Mouse (Mus musculus) ovary, adult 18-20 months (tissue): Measurements from ENCODE around the gene Meioc.

ENCODE experiments used
- DNase-seq: peaks from one replicate; pipeline ENCODE4 v3.0.0; 2022; ENCODE audit warnings: low spot score, mixed read lengths

Gene Meioc

DNA sequence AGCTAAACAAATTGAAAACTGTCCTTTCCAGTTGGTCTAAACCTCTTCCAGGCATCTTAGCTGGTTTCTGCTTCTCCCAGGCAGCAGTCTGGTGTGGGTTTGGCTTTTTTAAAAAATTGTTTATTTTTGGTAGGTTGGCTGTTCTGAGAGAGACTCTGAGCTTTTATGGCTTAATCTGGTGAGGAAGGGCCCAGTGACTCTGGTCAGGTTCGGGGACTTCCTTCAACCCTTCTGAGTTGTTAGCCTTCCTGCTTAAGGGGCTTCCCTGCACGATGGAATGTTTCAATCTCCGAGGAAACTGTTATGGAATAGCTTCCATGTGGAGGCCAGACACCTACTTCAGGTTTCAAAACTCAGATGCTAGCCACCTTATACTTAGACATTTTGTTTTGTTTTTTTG lies at the start of gene Meioc:
TSS of gene Meioc (plus strand) at position 301 of the 400 bp plus-strand sequence.
- no peak for DNase-seq

DNA sequence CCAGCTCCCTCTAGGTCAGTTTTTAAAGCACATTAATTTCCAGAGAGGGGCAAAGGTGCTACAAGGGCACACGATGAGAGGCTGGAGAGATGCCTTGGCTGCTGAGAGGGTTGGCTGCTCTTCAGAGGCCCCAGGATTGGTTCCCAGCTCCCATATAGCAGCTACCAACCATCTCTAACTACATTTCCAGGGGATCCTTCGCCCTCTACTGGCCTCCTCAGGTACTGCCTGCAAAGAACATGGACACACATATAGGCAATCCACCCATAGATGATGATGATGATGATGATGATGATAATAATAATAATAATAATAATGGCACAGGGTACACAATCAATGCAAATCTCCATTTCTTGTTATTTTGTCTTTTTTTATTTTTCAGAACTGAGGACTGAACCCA lies 44.1 kb upstream of the Meioc start:
- no peak for DNase-seq

DNA sequence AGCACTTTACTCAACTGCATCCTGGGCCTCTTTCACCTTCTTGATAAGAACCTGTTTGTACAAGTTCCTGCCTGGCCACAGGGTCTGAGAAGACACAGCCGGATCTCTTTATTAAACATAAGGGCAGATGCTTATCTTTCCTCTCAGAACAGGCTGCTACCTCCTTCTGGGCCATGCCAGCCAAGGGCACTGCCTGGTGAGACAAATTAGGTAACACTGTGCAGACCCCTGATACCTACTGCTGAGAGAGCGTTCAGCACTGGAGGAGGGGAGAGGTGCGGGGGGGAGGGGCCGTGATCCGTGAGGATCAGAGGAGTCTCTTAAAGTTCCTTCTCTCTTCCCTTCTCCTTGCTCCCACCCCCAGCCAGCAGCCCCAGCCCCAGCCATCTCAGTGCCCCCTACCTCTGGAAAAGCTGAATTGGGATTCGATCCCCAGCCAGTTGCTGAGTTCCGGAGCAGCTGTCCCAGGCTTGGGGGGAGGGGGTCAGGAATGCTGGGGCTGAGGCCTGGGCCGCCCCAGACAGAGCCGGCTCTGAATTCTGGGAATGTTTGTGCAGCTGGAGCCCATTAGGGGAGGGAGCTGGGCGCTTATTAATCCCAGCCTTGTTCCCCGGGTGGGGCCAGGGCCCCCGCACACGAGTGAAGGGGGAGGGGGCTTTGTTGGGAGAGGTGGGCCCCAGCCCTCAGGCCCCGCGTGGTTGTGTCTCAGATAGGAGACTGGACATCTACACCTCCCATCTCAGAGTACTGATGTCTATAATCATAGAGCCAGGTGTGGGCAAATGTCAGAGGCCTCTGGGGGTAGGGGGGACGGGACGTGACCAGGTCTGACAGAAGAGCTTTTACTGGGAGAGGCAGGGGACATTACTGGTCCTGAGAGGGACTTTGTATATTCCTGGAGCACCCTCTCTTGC lies 39.4 kb upstream of the Meioc start:
- no peak for DNase-seq

DNA sequence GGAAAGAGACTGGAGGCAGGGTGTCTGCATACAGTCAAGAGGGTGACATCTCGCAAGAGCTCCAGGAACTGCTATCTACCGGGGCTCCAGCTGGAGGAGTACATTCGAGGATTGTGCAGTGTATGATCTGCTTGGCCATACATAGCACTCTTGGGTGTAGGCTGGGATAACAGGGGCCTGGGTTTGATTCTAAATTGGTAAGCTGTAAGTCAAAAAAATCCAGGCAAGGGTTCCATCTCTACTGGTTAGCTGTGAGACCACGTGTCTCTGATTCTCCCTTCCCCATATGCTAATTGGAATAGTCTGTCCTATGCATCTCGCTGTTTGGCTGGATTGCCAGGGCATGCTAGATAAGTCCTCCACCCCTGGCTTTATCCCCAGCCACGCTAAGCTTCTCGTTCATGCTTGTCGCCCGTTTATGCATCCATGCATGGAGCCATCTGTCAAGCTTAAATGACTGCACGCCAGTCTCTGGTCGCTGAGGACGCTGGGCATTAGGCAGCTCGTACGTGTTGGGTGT lies 38.6 kb upstream of the Meioc start:
- no peak for DNase-seq

DNA sequence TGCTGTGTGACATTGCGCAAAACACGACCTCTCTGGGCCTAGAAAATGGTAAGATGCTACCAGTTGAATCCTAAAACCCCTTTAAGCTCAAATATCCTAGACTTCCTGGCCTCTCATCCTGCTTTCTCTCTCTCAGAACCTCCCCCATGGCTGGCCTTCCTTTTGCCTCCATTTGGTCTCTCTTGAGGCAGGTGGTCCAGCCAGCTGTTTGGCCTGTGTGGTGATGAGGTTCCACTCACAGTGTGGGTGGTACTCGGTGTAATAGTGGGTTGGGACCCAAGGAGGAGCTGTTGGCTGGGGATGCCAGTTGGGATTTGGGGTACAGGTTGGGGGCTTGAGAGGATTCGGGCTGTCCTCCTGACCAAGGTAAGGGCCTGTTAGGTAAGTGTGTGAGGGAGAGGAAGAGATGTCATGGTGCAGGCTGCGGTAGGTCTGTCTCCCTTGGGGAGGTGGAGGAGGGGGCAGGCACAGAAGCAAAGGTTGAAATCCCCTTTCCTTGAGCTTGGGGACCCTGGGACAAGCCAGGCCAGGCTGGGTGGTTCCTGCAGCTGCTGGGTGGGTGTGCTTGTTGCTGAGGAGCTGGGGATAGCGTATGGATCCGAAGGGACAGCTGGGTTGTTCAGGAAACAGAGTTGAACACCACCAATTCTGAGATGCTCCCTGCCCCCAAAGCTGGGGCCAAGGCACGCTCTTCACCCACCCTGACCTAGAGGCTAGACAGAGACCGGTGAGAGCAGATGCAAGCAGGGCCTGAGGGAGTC lies 36.2 kb upstream of the Meioc start:
- no peak for DNase-seq

DNA sequence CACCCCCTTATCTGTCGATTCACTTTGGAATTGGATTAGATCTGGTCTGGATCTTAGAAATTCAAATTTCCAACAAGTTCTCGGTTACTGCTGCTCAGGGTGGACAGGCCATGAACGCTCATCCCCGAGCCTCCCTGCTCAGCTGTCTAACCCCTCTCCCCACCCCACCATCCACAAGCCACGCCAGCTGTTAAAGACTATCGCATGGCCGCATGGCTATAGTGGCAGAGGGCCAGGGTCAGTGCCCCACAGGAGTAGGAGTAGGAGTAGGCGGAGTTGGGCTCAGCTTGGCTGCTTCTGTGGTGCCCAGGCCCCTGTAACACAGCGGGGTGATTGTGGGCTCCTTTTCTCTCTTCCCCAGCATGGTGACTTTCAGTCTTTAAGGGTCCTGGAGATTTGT lies 35.0 kb upstream of the Meioc start:
- no peak for DNase-seq

DNA sequence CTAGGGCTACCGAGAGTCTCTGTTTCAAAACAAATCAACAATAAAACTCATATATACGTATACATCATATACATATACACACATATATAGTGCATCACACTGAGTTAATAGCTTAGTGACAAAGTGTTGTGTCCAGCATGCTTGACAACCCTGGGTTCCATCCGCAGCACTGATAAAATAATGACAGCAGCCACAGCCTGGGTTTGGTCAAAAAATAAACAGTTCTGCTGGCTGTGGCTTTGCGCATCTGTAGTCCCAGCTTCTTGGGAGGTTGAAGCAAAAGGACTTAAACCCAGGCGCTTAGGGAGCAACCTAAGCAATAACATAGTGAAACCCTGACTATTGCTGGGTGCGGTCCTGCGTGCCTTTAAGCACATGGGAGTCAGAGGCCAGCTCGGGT lies 34.1 kb upstream of the Meioc start:
- no peak for DNase-seq

DNA sequence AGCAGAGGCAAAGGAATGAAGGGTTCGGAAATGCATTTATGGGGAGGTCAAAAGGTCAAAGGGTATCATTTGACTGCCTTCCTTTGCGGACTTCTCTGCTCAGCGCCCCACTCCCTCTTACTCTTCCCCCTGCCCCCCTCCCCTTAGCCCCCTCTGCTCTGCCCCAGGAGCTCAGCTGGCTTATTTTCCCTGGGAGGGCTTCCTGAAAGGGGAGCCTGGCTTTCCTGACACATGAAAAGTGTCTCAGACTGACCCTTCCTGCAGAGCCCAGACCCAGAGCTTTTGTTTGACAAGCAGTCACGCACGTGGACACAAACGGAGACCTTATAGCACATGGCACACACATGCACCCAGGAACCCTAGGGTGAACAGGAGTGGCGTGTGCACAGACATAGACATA lies 32.8 kb upstream of the Meioc start:
- DNase-seq = no peak

DNA sequence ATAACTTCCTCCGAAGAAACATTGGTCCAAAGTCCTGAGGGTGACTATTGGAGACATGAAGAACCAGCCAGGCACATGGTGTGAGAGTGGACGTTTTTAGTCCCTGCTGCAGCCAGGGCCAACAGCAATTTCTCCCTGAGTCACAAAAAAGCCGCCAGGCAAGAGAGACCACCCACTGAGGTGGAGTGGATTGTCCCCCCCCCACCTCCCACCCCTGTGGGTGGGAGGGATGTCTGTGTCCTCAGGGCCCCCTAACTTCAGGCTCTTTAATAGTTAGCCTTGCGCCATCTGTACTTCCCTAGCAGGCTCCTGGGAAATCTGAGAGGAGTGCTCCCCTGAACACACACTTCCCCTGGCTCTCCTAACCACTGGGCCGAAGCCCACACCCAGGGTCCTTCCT lies 32.3 kb upstream of the Meioc start:
- no peak for DNase-seq

DNA sequence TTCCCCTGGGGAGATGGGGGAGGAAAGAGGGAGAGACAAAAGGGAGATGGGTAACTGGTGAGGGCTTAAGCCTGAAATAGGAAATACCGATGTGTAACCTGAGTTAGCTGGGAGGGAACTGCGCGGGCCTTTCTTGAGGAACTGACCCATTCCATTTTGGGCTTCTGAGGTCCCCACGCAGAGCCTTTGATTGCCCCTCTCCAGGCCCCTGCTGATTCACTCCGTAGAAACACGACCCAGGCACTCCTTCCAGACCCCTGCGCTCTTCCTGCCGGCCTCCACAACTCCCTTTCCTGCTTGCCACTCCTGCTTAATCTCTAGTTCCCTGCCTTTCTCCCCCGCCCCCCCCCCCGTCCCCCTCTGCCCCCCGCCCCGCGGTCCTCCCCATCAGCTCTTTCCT lies 30.8 kb upstream of the Meioc start:
- DNase-seq = no peak

DNA sequence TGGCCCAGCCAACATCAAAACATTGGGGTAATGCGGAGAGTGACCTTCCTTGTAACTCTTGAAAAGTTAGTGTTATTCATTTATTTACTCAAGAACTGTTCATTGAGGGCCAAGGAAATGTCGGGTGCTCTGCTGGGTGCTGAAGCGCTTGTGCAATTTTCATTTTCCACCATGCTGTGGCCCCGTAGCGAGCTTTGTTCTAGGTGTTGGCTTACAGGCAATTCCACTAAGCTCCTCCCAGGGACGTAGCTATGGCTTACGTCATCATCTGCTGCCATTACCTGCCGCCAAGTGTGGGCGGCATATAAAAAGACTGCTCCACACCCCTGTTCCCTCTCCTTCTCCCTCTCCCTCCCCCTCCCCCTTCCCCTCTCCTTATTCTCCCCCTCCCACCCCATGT lies 30.1 kb upstream of the Meioc start:
- no peak for DNase-seq

DNA sequence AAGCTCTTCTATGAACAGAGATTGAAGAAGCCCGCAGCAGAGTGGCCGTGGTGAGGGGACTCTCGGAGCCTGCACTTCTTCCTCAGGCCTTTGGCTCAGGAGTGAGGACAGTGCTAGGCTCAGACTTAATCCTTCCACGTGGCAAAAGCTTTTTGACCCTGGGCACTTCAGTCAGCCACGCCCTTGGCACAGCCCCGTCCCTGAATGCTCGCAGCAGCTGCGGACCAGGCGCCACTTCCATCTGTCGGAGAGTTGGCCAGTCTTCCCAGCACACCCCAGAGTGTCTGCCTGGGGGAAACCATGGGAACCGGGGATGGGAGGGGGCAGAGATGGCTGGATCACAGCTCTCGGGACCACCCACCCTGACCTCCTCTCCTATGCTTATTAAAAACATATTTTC lies 26.6 kb upstream of the Meioc start:
- DNase-seq = no peak

DNA sequence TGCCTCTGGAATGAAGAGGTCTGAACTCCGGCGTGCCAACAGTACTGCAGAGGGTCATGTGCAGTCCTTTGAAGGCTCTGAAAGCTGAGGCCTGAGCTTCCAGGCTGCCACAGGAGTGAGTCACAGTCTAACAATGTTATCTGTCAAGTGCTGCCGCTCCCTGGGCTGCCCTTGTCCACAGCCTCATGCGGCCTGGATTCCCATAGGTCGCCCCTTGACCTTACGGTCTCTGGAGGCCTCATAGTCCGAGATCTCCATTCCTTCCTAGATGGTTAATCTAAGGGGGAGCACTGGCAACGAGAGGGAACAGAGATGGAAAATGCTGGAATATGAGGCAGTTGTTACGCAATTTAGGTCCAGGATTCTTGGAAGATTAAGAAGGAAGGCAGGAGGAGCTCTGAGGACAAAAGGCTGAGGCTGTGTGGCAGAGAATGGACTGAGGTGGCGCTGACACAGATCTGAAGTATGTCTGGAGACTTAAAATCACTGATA lies 19.6 kb upstream of the Meioc start:
- DNase-seq = peak; percentile 44

DNA sequence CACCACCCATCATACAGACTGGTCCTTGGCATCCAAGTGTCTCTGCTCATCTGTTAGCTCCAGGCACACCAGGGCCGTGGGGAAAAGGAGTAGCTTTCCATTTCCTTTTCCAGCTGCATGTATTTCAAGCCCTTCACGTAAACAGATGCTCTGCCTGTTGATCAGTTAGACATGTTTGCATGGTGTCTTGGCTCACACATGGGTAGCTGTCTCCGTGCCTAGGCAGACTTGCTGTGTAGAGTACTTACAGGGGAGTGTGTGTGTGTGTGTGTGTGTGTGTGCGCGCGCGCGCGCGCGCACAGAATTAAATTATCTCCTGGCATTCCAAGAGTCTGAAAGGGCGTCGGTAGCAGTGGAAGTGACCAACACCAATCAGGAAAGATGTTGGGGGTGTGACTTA lies 17.3 kb upstream of the Meioc start:
- DNase-seq = no peak

DNA sequence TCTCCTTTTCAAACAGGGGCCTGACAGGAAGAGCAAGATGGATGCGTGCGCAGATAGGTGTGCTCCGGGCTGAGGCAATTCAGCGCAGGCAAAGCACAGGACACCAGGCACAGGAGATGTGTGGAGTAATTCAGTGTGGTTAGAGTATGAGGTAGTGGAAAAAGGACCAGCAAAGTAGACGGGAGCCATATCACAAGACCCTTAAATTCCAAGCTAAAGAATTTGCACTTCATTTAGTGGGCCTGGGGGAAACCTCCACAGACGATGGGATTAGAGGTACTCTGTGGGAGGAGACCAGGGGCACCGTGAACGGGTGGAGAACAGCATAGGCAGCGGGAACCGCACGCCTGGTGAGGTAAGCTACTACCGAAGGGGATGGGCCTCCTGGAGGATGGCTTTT lies 15.6 kb upstream of the Meioc start:
- no peak for DNase-seq

DNA sequence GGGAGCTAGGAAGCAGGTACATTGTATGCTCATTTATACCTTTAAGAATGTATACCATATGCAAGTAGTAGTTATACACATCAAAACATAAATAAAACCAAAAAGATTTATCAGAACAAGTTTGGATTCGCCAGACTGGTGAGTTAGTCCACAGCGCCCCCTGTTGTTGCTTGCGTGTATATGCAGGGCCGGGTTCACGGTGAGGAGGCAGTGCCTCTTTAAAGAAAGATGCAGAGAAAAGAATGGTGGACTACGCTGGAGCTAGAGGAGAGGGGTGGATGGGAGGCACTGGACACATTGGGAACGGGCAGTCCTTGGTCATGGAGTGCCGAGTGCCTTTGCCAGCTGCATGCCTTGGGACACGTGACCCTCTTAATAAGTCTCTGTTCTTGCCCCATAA lies 12.1 kb upstream of the Meioc start:
- DNase-seq = peak; percentile 37

DNA sequence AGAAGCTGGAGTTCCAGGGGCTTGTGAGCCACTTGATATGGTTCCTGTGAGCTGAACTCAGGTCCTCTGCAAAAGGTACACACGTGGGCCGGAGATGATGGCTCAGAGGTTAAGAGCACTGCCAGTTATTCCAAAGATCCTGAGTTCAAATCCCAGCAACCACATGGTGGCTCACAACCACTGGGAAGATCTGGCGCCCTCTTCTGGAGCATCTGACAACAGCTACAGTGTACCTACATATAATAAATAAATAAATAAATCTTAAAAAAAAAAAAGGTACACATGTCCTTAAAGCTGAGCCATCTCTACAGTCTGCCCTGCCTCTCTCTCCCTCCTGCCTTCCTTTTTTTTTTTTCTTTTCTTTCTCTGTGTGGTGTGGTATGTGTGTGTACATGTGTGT lies 10.7 kb upstream of the Meioc start:
- DNase-seq = no peak

DNA sequence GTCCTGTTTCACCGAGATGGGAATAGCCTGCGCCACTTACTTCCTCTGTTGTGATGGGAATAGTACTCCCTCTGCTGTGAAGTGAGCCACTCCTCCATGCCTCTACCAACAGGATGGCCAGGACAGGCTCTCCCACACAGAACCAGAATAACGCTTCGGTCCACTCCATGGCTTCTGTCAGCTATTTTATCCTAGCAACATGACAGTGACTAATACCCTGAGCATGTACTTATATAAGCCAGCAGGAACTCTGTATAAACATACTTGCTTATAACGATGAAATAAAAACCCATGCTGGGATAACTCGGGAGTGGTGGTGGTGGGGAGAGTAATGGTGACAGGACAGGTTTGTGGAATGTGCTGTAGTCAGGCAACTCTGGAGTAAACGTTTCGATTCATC lies 7.6 kb upstream of the Meioc start:
- DNase-seq = no peak

DNA sequence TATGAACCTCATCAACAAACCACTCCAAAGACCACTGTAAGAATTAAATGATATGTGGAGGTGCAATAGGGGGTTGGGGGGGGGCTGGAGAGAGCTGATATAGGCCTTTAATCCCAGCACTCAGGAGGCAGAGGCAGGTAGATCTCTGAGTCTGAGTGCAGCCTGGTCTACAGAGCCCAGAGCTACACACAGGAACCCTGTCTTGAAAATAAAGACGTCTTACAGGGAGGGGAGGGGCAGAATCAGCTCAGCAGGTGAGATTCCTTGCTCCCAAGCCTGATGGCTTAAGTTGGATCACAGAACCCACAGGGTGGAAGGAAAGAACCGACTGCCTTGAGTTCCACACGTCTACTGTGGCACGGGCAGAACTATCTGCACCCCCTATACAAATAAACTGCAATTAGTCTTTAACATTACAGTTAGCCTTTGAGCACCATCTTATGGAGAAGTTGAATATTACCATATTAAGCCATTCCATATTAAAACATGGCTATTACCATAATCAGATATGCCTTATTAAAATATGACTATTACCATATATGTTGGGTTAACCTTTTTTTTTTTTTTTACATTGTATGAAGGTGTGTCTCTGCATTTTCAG lies 7.1 kb upstream of the Meioc start:
- DNase-seq = no peak

DNA sequence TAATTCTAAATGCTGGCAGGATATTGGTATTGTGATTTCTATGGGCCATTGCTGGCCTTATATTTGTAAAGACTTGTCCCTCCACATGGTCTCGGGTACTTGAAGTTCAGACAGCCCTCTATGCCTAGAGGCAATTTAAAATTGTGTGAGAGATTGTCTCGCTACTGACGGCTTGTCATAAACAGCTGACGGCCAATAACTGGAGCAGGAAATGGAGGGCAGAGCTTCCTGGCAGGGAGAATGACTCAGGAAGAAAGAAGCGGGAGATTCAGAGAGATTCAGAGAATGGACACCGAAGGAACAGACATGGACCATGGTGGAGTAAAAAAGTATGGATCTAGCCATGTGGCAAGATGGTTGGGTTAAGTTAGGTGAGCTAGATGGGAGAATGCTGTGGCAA lies 6.6 kb upstream of the Meioc start:
- DNase-seq = no peak

DNA sequence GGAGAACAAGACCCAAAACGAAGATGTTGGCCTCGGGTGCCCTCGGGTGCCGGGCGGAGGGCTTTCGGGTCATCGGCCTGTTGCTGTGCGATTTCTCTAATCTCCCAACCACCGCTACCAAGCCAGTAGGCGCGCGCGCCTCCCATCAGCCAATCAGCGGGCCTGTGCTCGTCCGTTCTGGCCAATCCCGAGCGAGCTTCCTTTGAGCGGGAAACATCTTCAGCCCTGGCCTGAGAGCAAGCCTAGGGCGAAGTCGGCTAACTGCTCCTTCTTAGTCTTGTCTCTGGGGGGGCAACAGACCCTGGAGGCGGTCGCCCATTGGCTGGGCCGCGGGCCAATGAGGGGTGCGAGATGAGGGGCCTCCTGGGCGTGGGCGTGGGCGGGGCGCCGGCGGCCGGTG lies 1.6 kb downstream of the Meioc start:
- no peak for DNase-seq

DNA sequence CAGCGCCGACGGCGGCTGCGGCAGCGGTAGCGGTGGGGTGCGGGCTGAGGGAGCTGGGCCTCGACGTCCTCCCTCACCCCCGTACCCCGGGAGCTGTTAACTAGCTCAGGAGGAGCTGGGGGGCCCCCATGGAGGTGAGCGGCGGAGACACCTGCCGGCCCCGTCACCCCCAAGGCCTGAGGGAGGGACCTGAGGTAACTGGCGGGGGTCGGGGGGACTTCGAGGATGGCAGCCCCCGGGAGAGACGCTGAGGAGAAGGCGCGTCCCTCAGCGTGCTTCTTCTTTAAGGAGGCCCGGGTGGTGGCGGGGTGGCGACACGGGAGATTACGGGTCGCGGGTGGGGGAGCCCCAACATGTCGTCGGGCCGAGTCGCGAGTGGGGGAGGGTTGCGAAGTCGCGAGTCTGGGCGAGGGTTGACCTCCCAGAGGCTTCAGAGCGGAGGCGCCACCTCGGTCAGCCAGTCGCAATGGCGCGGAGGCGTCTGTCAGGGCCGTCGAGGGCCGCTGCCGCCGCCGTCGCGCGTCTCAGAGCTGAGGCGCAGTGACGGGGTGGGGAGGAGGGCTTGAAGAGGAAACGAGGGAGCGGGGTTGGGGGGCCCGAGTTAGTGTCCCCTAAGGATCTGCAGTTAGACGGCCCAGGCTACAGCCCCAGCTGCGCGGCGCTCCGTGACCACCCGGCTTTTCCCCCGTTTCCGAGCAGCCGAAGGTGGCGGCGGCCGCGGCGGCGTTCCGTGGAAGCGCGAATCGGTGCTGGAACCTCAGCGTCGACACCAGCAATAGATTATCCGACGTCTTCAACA lies 2.3 kb downstream of the Meioc start:
- no peak for DNase-seq
